Mouse (Mus musculus) bone marrow macrophage, adult 2 months (primary cell): ENCODE measurements around the gene Gm49369.

Source experiments
- CTCF ChIP-seq: IDR thresholded peaks from 2 replicates; pipeline ENCODE4 v1.5.1; 2012; ENCODE audit warnings: low read depth, mild to moderate bottlenecking, low read length, moderate library complexity
- POLR2A ChIP-seq: IDR thresholded peaks from 2 replicates; pipeline ENCODE4 v1.6.1; 2012; ENCODE audit warnings: mild to moderate bottlenecking, low read depth, low read length, borderline replicate concordance

- no peak for TF ChIP-seq CTCF
- TF ChIP-seq POLR2A: no peak
These were observed 8.6 kb upstream of the Gm49369 start for GRCm38 (mm10) chr7:142391108-142391507.
